Mouse (Mus musculus): ENCODE results near the gene Mctp1. TPM values are rescaled to one million over a fixed set of nuclear protein-coding genes. Genes with fewer than 3 reads are reported as not detected.
"Not testable (repeated sequence)": the region's sequence is repeated elsewhere in the genome, so short reads cannot be mapped to it uniquely, and the experiment has no call there.

Gene Mctp1
- polyA plus RNA-seq, 1 experiment from 2014 or later: 0.20 TPM

GRCm38 (mm10) chr13:76421075-76421474, 36.7 kb downstream of the Mctp1 start:
- WGBS: 92% methylated on average over 1 of the region's 1 CpGs
- Histone ChIP-seq H3K9me3 (no peaks in the 10 kb centered on the region), H3K27ac (no peak overlapping the region), H3K36me3 (no peaks in the 10 kb centered on the region), H3K4me3 (replicated peaks) (no peak overlapping the region), H3K9ac (replicated peaks) (no peak overlapping the region), H3K4me2 (no peak overlapping the region), H3K4me1 (replicated peaks) (no peaks in the 10 kb centered on the region), H3K27me3 (no peaks in the 10 kb centered on the region)
- no peak for ATAC-seq (ENCODE audit: insufficient number of reproducible peaks, insufficient read depth, low FRiP score, low TSS enrichment, low read depth)

DNA sequence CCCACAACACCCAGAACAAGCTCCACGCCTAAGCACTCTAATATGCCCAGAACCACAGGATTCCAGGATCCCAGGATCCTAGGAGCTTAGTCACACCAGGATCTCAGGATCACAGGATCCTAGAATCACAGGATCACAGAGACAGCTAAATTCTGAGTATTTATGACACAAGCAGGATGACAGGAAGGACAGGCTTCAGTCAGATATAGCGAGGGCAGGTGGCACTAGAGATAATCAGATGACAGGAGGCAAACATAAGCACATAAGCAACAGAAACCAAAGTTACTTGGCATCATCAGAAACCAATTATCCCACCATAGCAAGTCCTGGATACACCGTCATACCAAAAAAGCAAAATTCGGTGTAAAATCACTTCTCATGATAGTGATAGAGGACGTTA, 37.8 kb downstream of the Mctp1 start:
- Histone ChIP-seq H3K27me3 (no peaks in the 10 kb centered on the region), H3K9me3 (no peaks in the 10 kb centered on the region), H3K4me1 (replicated peaks) (no peaks in the 10 kb centered on the region), H3K4me2 (no peak overlapping the region), H3K9ac (replicated peaks) (no peak overlapping the region), H3K27ac (no peak overlapping the region), H3K4me3 (replicated peaks) (no peak overlapping the region), H3K36me3 (no peaks in the 10 kb centered on the region)
- ATAC-seq (ENCODE audit: insufficient number of reproducible peaks, insufficient read depth, low FRiP score, low TSS enrichment, low read depth): no peak
- 80% methylated on average over 5 of the region's 5 CpGs for WGBS

- no peak overlapping the region for H3K4me3 ChIP-seq (replicated peaks)
- H3K4me1 ChIP-seq (replicated peaks): no peaks in the 10 kb centered on the region
- WGBS: 76% methylated on average over 6 of the region's 6 CpGs
- no peaks in the 10 kb centered on the region for H3K9me3 ChIP-seq
- no peaks in the 10 kb centered on the region for H3K36me3 ChIP-seq
- no peak for ATAC-seq (ENCODE audit: insufficient number of reproducible peaks, insufficient read depth, low FRiP score, low TSS enrichment, low read depth)
- H3K4me2 ChIP-seq: no peak overlapping the region
- H3K27ac ChIP-seq: no peak overlapping the region
- no peak overlapping the region for H3K9ac ChIP-seq (replicated peaks)
- no peaks in the 10 kb centered on the region for H3K27me3 ChIP-seq
Observed at GRCm38 (mm10) chr13:76429456-76429855, 45.1 kb downstream of the Mctp1 start.

DNA sequence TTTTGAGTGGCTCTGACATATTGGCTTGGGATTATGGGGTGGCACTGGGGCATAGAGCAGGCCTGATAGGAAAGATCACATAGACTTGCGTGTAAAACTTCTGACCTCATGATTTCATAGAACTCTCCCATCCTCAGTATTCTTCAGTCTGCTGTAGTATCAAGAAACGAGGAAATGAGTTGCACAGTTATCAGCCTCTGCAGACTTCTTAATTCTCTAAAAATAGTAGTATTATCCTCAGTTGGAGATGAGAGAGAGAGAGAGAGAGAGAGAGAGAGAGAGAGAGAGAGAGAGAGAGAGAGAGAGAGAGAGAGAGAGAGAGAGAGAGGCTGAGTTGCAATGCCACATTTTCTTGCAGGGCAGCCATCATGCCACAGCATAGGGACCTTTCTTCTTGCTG, 45.6 kb downstream of the Mctp1 start:
- Histone ChIP-seq H3K9me3 (no peaks in the 10 kb centered on the region), H3K9ac (replicated peaks) (no peak overlapping the region), H3K4me3 (replicated peaks) (no peak overlapping the region), H3K27ac (no peak overlapping the region), H3K4me1 (replicated peaks) (no peaks in the 10 kb centered on the region), H3K27me3 (no peaks in the 10 kb centered on the region), H3K4me2 (no peak overlapping the region), H3K36me3 (no peaks in the 10 kb centered on the region)
- no peak for ATAC-seq (ENCODE audit: insufficient number of reproducible peaks, insufficient read depth, low FRiP score, low TSS enrichment, low read depth)
- 79% methylated on average over 2 of the region's 2 CpGs for WGBS

DNA sequence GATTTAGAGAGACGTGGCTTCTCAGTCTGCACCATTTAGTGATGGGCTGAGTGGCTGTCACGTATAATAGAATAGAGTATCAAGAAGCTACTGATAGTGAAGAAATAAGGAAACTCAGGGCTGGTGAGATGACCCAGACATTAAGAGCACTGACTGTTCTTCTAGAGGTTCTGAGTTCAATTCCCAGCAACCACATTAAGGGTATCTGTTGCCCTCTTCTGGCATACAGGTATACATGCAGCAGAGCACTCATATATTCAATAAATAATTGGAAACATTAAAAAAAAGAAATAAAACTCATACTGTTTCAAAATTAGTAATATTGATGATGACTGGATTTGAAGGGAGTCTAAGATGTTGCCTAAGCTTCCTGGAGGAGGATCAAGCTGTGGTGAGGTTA, 47.6 kb downstream of the Mctp1 start:
- H3K4me3 ChIP-seq (replicated peaks): no peak overlapping the region
- no peak overlapping the region for H3K4me2 ChIP-seq
- H3K9ac ChIP-seq (replicated peaks): no peak overlapping the region
- WGBS: 88% methylated on average over 2 of the region's 2 CpGs
- H3K9me3 ChIP-seq: no peaks in the 10 kb centered on the region
- no peaks in the 10 kb centered on the region for H3K4me1 ChIP-seq (replicated peaks)
- H3K27me3 ChIP-seq: no peaks in the 10 kb centered on the region
- H3K27ac ChIP-seq: no peak overlapping the region
- no peaks in the 10 kb centered on the region for H3K36me3 ChIP-seq
- ATAC-seq (ENCODE audit: insufficient number of reproducible peaks, insufficient read depth, low FRiP score, low TSS enrichment, low read depth): no peak

- no peak for ATAC-seq (ENCODE audit: insufficient number of reproducible peaks, insufficient read depth, low FRiP score, low TSS enrichment, low read depth)
- H3K9ac ChIP-seq (replicated peaks): no peak overlapping the region
- H3K4me3 ChIP-seq (replicated peaks): no peak overlapping the region
- no peaks in the 10 kb centered on the region for H3K9me3 ChIP-seq
- no peaks in the 10 kb centered on the region for H3K27me3 ChIP-seq
- WGBS: 85% methylated on average over 4 of the region's 4 CpGs
- no peak overlapping the region for H3K27ac ChIP-seq
- H3K4me2 ChIP-seq: no peak overlapping the region
- H3K4me1 ChIP-seq (replicated peaks): no peaks in the 10 kb centered on the region
- no peaks in the 10 kb centered on the region for H3K36me3 ChIP-seq
Observed at GRCm38 (mm10) chr13:76433438-76433837, 49.1 kb downstream of the Mctp1 start.

GRCm38 (mm10) chr13:76436426-76436825, 52.1 kb downstream of the Mctp1 start:
- Histone ChIP-seq H3K9ac (replicated peaks) (no peak overlapping the region), H3K27me3 (no peaks in the 10 kb centered on the region), H3K36me3 (no peaks in the 10 kb centered on the region), H3K4me3 (replicated peaks) (no peak overlapping the region), H3K27ac (no peak overlapping the region), H3K4me1 (replicated peaks) (no peaks in the 10 kb centered on the region), H3K4me2 (no peak overlapping the region), H3K9me3 (no peaks in the 10 kb centered on the region)
- ATAC-seq (ENCODE audit: insufficient number of reproducible peaks, insufficient read depth, low FRiP score, low TSS enrichment, low read depth): no peak

DNA sequence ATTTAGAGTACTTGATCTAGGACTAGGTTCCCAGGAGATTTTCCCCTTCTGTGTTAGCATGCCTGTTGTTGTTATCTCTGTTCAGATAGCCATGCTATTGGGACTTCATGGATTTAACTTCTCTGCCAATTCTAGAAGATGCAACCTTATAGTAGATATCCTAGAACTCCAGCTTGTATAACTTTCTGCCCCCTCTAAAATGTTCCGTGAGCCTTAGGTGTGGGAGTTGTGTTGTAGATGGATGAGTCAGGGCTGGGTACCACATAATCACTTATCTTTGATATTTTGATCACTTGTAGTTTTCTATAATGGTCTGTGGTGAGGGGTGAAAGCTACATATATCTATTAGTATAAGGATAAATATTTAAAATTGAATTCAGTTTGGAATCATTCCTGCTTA, 54.4 kb downstream of the Mctp1 start:
- no peak overlapping the region for H3K4me2 ChIP-seq
- no peaks in the 10 kb centered on the region for H3K4me1 ChIP-seq (replicated peaks)
- H3K9me3 ChIP-seq: no peaks in the 10 kb centered on the region
- H3K27ac ChIP-seq: no peak overlapping the region
- no peaks in the 10 kb centered on the region for H3K27me3 ChIP-seq
- no peak overlapping the region for H3K9ac ChIP-seq (replicated peaks)
- WGBS: 90% methylated on average over 1 of the region's 1 CpGs
- no peak for ATAC-seq (ENCODE audit: insufficient number of reproducible peaks, insufficient read depth, low FRiP score, low TSS enrichment, low read depth)
- no peaks in the 10 kb centered on the region for H3K36me3 ChIP-seq
- H3K4me3 ChIP-seq (replicated peaks): no peak overlapping the region

GRCm38 (mm10) chr13:76446059-76446458, 61.7 kb downstream of the Mctp1 start:
- Histone ChIP-seq H3K4me3 (replicated peaks) (no peak overlapping the region), H3K36me3 (no peaks in the 10 kb centered on the region), H3K27me3 (no peaks in the 10 kb centered on the region), H3K4me2 (no peak overlapping the region), H3K4me1 (replicated peaks) (no peaks in the 10 kb centered on the region), H3K9ac (replicated peaks) (no peak overlapping the region), H3K27ac (no peak overlapping the region), H3K9me3 (no peaks in the 10 kb centered on the region)
- no peak for ATAC-seq (ENCODE audit: insufficient number of reproducible peaks, insufficient read depth, low FRiP score, low TSS enrichment, low read depth)
- 81% methylated on average over 1 of the region's 1 CpGs for WGBS

DNA sequence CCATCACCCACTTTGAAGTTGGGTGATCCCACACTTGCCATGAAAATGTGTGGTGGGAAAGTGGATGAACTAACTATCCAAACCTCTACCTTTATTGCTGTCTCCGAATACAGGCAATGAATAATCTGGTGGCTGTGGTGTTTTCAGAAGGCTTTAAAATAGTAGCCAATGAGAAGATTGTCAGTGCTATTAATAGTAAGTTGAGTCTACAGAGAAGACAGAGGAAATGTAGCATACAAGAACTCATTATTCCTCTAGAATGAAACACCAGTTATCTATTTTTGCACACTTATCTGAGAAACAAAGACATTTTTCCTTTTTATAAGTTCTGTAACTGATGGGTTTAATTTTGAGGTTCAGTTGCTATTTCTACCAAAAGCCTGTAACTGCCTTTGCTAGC, 63.2 kb downstream of the Mctp1 start:
- Histone ChIP-seq H3K9ac (replicated peaks) (no peak overlapping the region), H3K27me3 (no peaks in the 10 kb centered on the region), H3K4me2 (no peak overlapping the region), H3K36me3 (no peaks in the 10 kb centered on the region), H3K9me3 (no peaks in the 10 kb centered on the region), H3K27ac (no peak overlapping the region), H3K4me1 (replicated peaks) (no peaks in the 10 kb centered on the region), H3K4me3 (replicated peaks) (no peak overlapping the region)
- WGBS: 86% methylated on average over 1 of the region's 1 CpGs
- ATAC-seq (ENCODE audit: insufficient number of reproducible peaks, insufficient read depth, low FRiP score, low TSS enrichment, low read depth): no peak

GRCm38 (mm10) chr13:76451526-76451925, 67.2 kb downstream of the Mctp1 start:
- H3K4me1 ChIP-seq (replicated peaks); ATAC-seq (ENCODE audit: insufficient number of reproducible peaks, insufficient read depth, low FRiP score, low TSS enrichment, low read depth): not testable (repeated sequence)
- WGBS: 79% methylated on average over 3 of the region's 3 CpGs

DNA sequence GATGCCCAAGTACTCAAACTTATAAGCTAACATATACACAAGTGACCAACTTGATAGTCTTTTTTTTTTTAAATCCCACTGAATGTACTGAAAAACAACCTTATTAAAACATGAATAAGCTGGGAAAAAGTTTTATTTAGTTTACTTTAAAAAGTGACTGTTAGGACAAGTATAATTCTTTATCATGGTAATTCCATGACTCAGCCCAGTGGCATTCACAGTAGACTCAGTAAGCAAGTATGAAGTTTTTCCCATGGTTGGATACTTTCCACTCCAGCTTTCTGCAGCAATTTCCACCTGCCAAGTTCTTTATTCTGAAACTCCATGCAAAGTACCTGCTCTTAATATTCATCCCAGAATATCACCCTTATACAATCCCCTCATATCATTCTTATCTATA, 97.3 kb downstream of the Mctp1 start:
- Histone ChIP-seq H3K4me2 (no peak overlapping the region), H3K9me3 (no peaks in the 10 kb centered on the region), H3K4me1 (replicated peaks) (peaks cover 3% of the 10 kb centered on the region; the same call in 1 of the 2 replicates), H3K27me3 (no peaks in the 10 kb centered on the region), H3K9ac (replicated peaks) (no peak overlapping the region), H3K36me3 (no peaks in the 10 kb centered on the region), H3K4me3 (replicated peaks) (no peak overlapping the region), H3K27ac (no peak overlapping the region)
- ATAC-seq (ENCODE audit: insufficient number of reproducible peaks, insufficient read depth, low FRiP score, low TSS enrichment, low read depth): no peak

More at GRCm38 (mm10) chr13:76451526-76451925, 67.2 kb downstream of the Mctp1 start:
- H3K9ac ChIP-seq (replicated peaks); H3K36me3 ChIP-seq; H3K4me2 ChIP-seq; H3K27me3 ChIP-seq; H3K4me3 ChIP-seq (replicated peaks); H3K9me3 ChIP-seq; H3K27ac ChIP-seq: not testable (repeated sequence)

Measured in limb, embryonic 12.5 days (tissue).